Mouse (Mus musculus) forebrain, embryonic 13.5 days (tissue): ENCODE results near the gene Znhit3. TPM values are rescaled to one million over a fixed set of nuclear protein-coding genes. Genes with fewer than 3 reads are reported as not detected.

ENCODE experiments used
- ATAC-seq: fragments of 200-750 bp; cut with Nextera tagmentation; 2 replicates; pipeline ENCODE4 v1.8.0; 2017
- H3K27ac ChIP-seq: fragments of 300-500 bp; sonication (generic); 2 replicates; pipeline ENCODE4 v1.5.1; 2015; ENCODE audit warnings: inconsistent platforms, mild to moderate bottlenecking, moderate library complexity
- H3K27me3 ChIP-seq: fragments of 300-500 bp; sonication (generic); 2 replicates; pipeline ENCODE4 v1.6.1; 2015; ENCODE audit warnings: mild to moderate bottlenecking, inconsistent platforms
- H3K36me3 ChIP-seq: fragments of 300-500 bp; sonication (generic); 2 replicates; pipeline ENCODE4 v1.6.1; 2015; ENCODE audit warnings: mild to moderate bottlenecking, inconsistent platforms; ENCODE audit not compliant: poor library complexity, severe bottlenecking
- H3K4me1 ChIP-seq: fragments of 300-500 bp; sonication (generic); 2 replicates; pipeline ENCODE4 v1.6.1; 2015; ENCODE audit warnings: inconsistent platforms
- H3K4me2 ChIP-seq: fragments of 300-500 bp; sonication (generic); 2 replicates; pipeline ENCODE4 v1.6.1; 2015; ENCODE audit warnings: inconsistent platforms, mild to moderate bottlenecking, moderate library complexity
- H3K4me3 ChIP-seq: fragments of 300-500 bp; sonication (generic); 2 replicates; pipeline ENCODE4 v1.5.1; 2015; ENCODE audit warnings: mild to moderate bottlenecking, inconsistent platforms
- H3K9ac ChIP-seq: fragments of 300-500 bp; sonication (generic); 2 replicates; pipeline ENCODE4 v1.6.1; 2015; ENCODE audit warnings: mild to moderate bottlenecking, inconsistent platforms
- H3K9me3 ChIP-seq: fragments of 300-500 bp; sonication (generic); replicated peaks from 2 replicates; pipeline ENCODE4 v1.6.1; 2016; ENCODE audit warnings: inconsistent platforms
- whole genome bisulfite sequencing: fragments of 180-500 bp; shearing (Covaris S2); methylation state at CpG from one replicate; pipeline ENCODE4 v1.1.7; 2015; 5-methylcytosine and 5-hydroxymethylcytosine counted together
- polyA plus RNA-seq: library from polyadenylated mRNA; unstranded; fragments of >200 nt; fragmentation: Nextera tagmentation; extraction: Ambion mirVana; gene quantifications from 2 replicates; pipeline ENCODE4 v1.2.1, GENCODE M21; 2015

The Znhit3 gene
- polyA plus RNA-seq, 1 experiment from 2014 or later = 75.3 TPM

GRCm38 (mm10) chr11:84952611-84953010, 36.4 kb upstream of the Znhit3 start:
- no peaks in the 10 kb centered on the region for H3K36me3 ChIP-seq
- peaks cover 18% of the 10 kb centered on the region for H3K4me1 ChIP-seq
- no peak overlapping the region for H3K27ac ChIP-seq
- no peaks in the 10 kb centered on the region for H3K9me3 ChIP-seq
- ATAC-seq = no peak
- H3K4me3 ChIP-seq = no peak overlapping the region
- peaks cover 22% of the 10 kb centered on the region for H3K27me3 ChIP-seq
- no peak overlapping the region for H3K9ac ChIP-seq
- WGBS = 53% methylated on average over 2 of the region's 2 CpGs
- H3K4me2 ChIP-seq = no peak overlapping the region

GRCm38 (mm10) chr11:84948526-84948925, 32.4 kb upstream of the Znhit3 start:
- H3K4me3 ChIP-seq = no peak overlapping the region
- peaks cover 37% of the 10 kb centered on the region for H3K4me1 ChIP-seq
- 25% methylated on average over 3 of the region's 3 CpGs for WGBS
- H3K27me3 ChIP-seq = no peaks in the 10 kb centered on the region
- no peak overlapping the region for H3K27ac ChIP-seq
- H3K9ac ChIP-seq = no peak overlapping the region
- no peak for ATAC-seq
- no peak overlapping the region for H3K4me2 ChIP-seq
- no peaks in the 10 kb centered on the region for H3K36me3 ChIP-seq
- no peaks in the 10 kb centered on the region for H3K9me3 ChIP-seq

- Histone ChIP-seq H3K9me3 (no peaks in the 10 kb centered on the region), H3K4me2 (no peak overlapping the region), H3K27me3 (no peaks in the 10 kb centered on the region), H3K4me1 (peaks cover 41% of the 10 kb centered on the region), H3K4me3 (no peak overlapping the region), H3K36me3 (no peaks in the 10 kb centered on the region), H3K27ac (no peak overlapping the region), H3K9ac (no peak overlapping the region)
- 0 out of 2 replicates have a peak, but pooled peaks have one; percentile 48 for ATAC-seq
- 33% methylated on average over 3 of the region's 3 CpGs for WGBS
Observed at GRCm38 (mm10) chr11:84948114-84948513, 31.9 kb upstream of the Znhit3 start.

GRCm38 (mm10) chr11:84947206-84947605, 31.0 kb upstream of the Znhit3 start:
- ATAC-seq = no peak
- Histone ChIP-seq H3K9me3 (no peaks in the 10 kb centered on the region), H3K36me3 (no peaks in the 10 kb centered on the region), H3K9ac (no peak overlapping the region), H3K27me3 (no peaks in the 10 kb centered on the region), H3K4me2 (no peak overlapping the region), H3K27ac (no peak overlapping the region), H3K4me1 (peaks cover 41% of the 10 kb centered on the region), H3K4me3 (no peak overlapping the region)
- WGBS = 47% methylated on average over 6 of the region's 6 CpGs

- peaks cover 41% of the 10 kb centered on the region for H3K4me1 ChIP-seq
- no peak overlapping the region for H3K4me2 ChIP-seq
- ATAC-seq = no peak
- no peak overlapping the region for H3K9ac ChIP-seq
- no peak overlapping the region for H3K27ac ChIP-seq
- no peaks in the 10 kb centered on the region for H3K9me3 ChIP-seq
- H3K36me3 ChIP-seq = no peaks in the 10 kb centered on the region
- no peaks in the 10 kb centered on the region for H3K27me3 ChIP-seq
- no peak overlapping the region for H3K4me3 ChIP-seq
- WGBS = 67% methylated on average over 3 of the region's 3 CpGs
Observed at GRCm38 (mm10) chr11:84945841-84946240, 29.7 kb upstream of the Znhit3 start.

GRCm38 (mm10) chr11:84944639-84945435, 28.7 kb upstream of the Znhit3 start:
- no peaks in the 10 kb centered on the region for H3K9me3 ChIP-seq
- no peak overlapping the region for H3K27ac ChIP-seq
- H3K4me3 ChIP-seq = no peak overlapping the region
- H3K4me1 ChIP-seq = peaks cover 48% of the 10 kb centered on the region
- H3K36me3 ChIP-seq = no peaks in the 10 kb centered on the region
- H3K4me2 ChIP-seq = peak overlapping the region; percentile 33
- no peak overlapping the region for H3K9ac ChIP-seq
- 3% methylated on average over 12 of the region's 12 CpGs for WGBS
- no peaks in the 10 kb centered on the region for H3K27me3 ChIP-seq
- ATAC-seq = no peak

- Histone ChIP-seq H3K4me3 (no peak overlapping the region), H3K36me3 (no peaks in the 10 kb centered on the region), H3K9ac (no peak overlapping the region), H3K27ac (no peak overlapping the region), H3K27me3 (no peaks in the 10 kb centered on the region), H3K4me1 (peaks cover 51% of the 10 kb centered on the region), H3K4me2 (peak overlapping the region; percentile 46), H3K9me3 (no peaks in the 10 kb centered on the region)
- no peak for ATAC-seq
- WGBS = 1% methylated on average over 15 of the region's 15 CpGs
Observed at GRCm38 (mm10) chr11:84943948-84944347, 27.8 kb upstream of the Znhit3 start.

GRCm38 (mm10) chr11:84940140-84940539, 24.0 kb upstream of the Znhit3 start:
- Histone ChIP-seq H3K9me3 (no peaks in the 10 kb centered on the region), H3K27ac (peak overlapping the region; percentile 67), H3K9ac (no peak overlapping the region), H3K4me3 (no peak overlapping the region), H3K36me3 (no peaks in the 10 kb centered on the region), H3K4me1 (peaks cover 31% of the 10 kb centered on the region), H3K27me3 (no peaks in the 10 kb centered on the region), H3K4me2 (no peak overlapping the region)
- no peak for ATAC-seq
- WGBS = 71% methylated on average over 10 of the region's 10 CpGs

- Histone ChIP-seq H3K27me3 (no peaks in the 10 kb centered on the region), H3K9me3 (no peaks in the 10 kb centered on the region), H3K4me1 (peaks cover 26% of the 10 kb centered on the region), H3K27ac (peak overlapping the region; percentile 69), H3K36me3 (no peaks in the 10 kb centered on the region), H3K4me2 (no peak overlapping the region), H3K9ac (no peak overlapping the region), H3K4me3 (no peak overlapping the region)
- ATAC-seq = peak; percentile 77; the same call in 1 of the 2 replicates
- WGBS = 65% methylated on average over 8 of the region's 8 CpGs
Observed at GRCm38 (mm10) chr11:84939508-84940053, 23.4 kb upstream of the Znhit3 start.

- no peak for ATAC-seq
- Histone ChIP-seq H3K27me3 (no peaks in the 10 kb centered on the region), H3K4me2 (no peak overlapping the region), H3K4me1 (no peaks in the 10 kb centered on the region), H3K36me3 (no peaks in the 10 kb centered on the region), H3K9me3 (no peaks in the 10 kb centered on the region), H3K9ac (no peak overlapping the region), H3K4me3 (no peak overlapping the region), H3K27ac (no peak overlapping the region)
- WGBS = 9% methylated on average over 6 of the region's 6 CpGs
Observed at GRCm38 (mm10) chr11:84932261-84932660, 16.1 kb upstream of the Znhit3 start.

GRCm38 (mm10) chr11:84920981-84921380, 4.8 kb upstream of the Znhit3 start:
- 86% methylated on average over 8 of the region's 8 CpGs for WGBS
- no peaks in the 10 kb centered on the region for H3K36me3 ChIP-seq
- no peaks in the 10 kb centered on the region for H3K9me3 ChIP-seq
- ATAC-seq = no peak
- no peak overlapping the region for H3K9ac ChIP-seq
- H3K4me3 ChIP-seq = no peak overlapping the region
- no peak overlapping the region for H3K4me2 ChIP-seq
- no peaks in the 10 kb centered on the region for H3K4me1 ChIP-seq
- H3K27ac ChIP-seq = no peak overlapping the region
- H3K27me3 ChIP-seq = no peaks in the 10 kb centered on the region

- WGBS = 73% methylated on average over 7 of the region's 7 CpGs
- H3K36me3 ChIP-seq = no peaks in the 10 kb centered on the region
- H3K9me3 ChIP-seq = no peaks in the 10 kb centered on the region
- no peaks in the 10 kb centered on the region for H3K27me3 ChIP-seq
- H3K4me1 ChIP-seq = peaks cover 10% of the 10 kb centered on the region
- no peak overlapping the region for H3K27ac ChIP-seq
- no peak overlapping the region for H3K9ac ChIP-seq
- no peak for ATAC-seq
- H3K4me2 ChIP-seq = no peak overlapping the region
- no peak overlapping the region for H3K4me3 ChIP-seq
Observed at GRCm38 (mm10) chr11:84919951-84920350, 3.8 kb upstream of the Znhit3 start.
